ENCODE assay signal across 17 mouse cellular contexts in genomic region chr1:191410294-191411036, GRCm38 (mm10). TPM values are rescaled to one million over a fixed set of nuclear protein-coding genes. Genes with fewer than 3 reads are reported as not detected.
DNase-seq lines count a peak whose midpoint lies in the region; ATAC-seq and TF ChIP-seq lines count a peak whose summit lies in the region.
"Had no signal": no experiment of that assay in that cellular context is flagged by ENCODE, and none has a peak within 500 bp of the region (broad histone marks: within the 10 kb centered on the region; RNA-seq: fewer than 3 reads in every experiment).

No protein-coding gene starts in this region.

- no peaks in the 10 kb centered on the region for H3K79me2 ChIP-seq in heart, adult 2 months (replicated peaks; ENCODE audit: control insufficient read depth, insufficient read depth, low read length)

- H3K4me2 ChIP-seq in forebrain, embryonic 11.5 days (ENCODE audit: low read depth, low read length, severe bottlenecking): no peak overlapping the region
- no peak overlapping the region for H3K4me2 ChIP-seq in forebrain, embryonic 15.5 days (replicated peaks)
- 0 out of 2 replicates have a peak overlapping the region, but pooled peaks have one; percentile 13 for H3K4me2 ChIP-seq in heart, embryonic 15.5 days
- H3K4me2 ChIP-seq: hindbrain, embryonic 14.5 days; limb, embryonic 12.5 days; midbrain, embryonic 12.5 days had no signal

- H3K27ac ChIP-seq in forebrain, embryonic 11.5 days (ENCODE audit: low read depth, low read length): no peak overlapping the region
- no peak overlapping the region for H3K27ac ChIP-seq in forebrain, embryonic 15.5 days (replicated peaks)
- no peak overlapping the region for H3K27ac ChIP-seq in heart, embryonic 15.5 days
- no peak overlapping the region for H3K27ac ChIP-seq in heart, adult 2 months
- peak overlapping the region; percentile 56 for H3K27ac ChIP-seq in left cerebral cortex, adult 2 months
- 0 out of 2 replicates have a peak overlapping the region, but pooled peaks have one; percentile 17 for H3K27ac ChIP-seq in limb, embryonic 10.5 days
- H3K27ac ChIP-seq: hindbrain, embryonic 14.5 days; limb, embryonic 12.5 days; macrophage; midbrain, embryonic 12.5 days had no signal

- H3K9me3 ChIP-seq in forebrain, embryonic 11.5 days (ENCODE audit: control insufficient read depth, low read length): no peaks in the 10 kb centered on the region
- no peaks in the 10 kb centered on the region for H3K9me3 ChIP-seq in forebrain, embryonic 15.5 days
- H3K9me3 ChIP-seq in heart, embryonic 15.5 days (replicated peaks): no peaks in the 10 kb centered on the region
- H3K9me3 ChIP-seq in limb, embryonic 10.5 days (replicated peaks): no peaks in the 10 kb centered on the region
- H3K9me3 ChIP-seq: limb, embryonic 12.5 days; midbrain, embryonic 12.5 days had no signal

- no peak overlapping the region for H3K4me3 ChIP-seq in forebrain, embryonic 11.5 days (ENCODE audit: low read depth, low read length)
- no peak overlapping the region for H3K4me3 ChIP-seq in forebrain, embryonic 15.5 days
- H3K4me3 ChIP-seq in heart, embryonic 15.5 days: no peak overlapping the region
- H3K4me3 ChIP-seq in heart, adult 2 months: no peak overlapping the region
- 0 out of 2 replicates have a peak overlapping the region, but pooled peaks have one; percentile 4 for H3K4me3 ChIP-seq in left cerebral cortex, adult 2 months
- no peak overlapping the region for H3K4me3 ChIP-seq in limb, embryonic 10.5 days
- H3K4me3 ChIP-seq: limb, embryonic 12.5 days; midbrain, embryonic 12.5 days had no signal

- H3K4me1 ChIP-seq in forebrain, embryonic 11.5 days (replicated peaks; ENCODE audit: control insufficient read depth, insufficient read depth, low read length): no peaks in the 10 kb centered on the region
- no peaks in the 10 kb centered on the region for H3K4me1 ChIP-seq in forebrain, embryonic 15.5 days
- H3K4me1 ChIP-seq in heart, embryonic 15.5 days (replicated peaks): 0 out of 2 replicates have a peak, but pooled peaks cover 2% of the 10 kb centered on the region
- H3K4me1 ChIP-seq in heart, adult 2 months (ENCODE audit: control insufficient read depth, insufficient read depth, low read length): 0 out of 2 replicates have a peak, but pooled peaks cover 1% of the 10 kb centered on the region
- peaks cover 26% of the 10 kb centered on the region for H3K4me1 ChIP-seq in limb, embryonic 10.5 days
- H3K4me1 ChIP-seq: limb, embryonic 12.5 days; midbrain, embryonic 12.5 days had no signal

- H3K27me3 ChIP-seq in forebrain, embryonic 11.5 days (ENCODE audit: control insufficient read depth, insufficient read depth, low read length): no peaks in the 10 kb centered on the region
- H3K27me3 ChIP-seq in forebrain, embryonic 15.5 days: no peaks in the 10 kb centered on the region
- H3K27me3 ChIP-seq in heart, embryonic 15.5 days: no peaks in the 10 kb centered on the region
- H3K27me3 ChIP-seq in heart, adult 2 months (ENCODE audit: control insufficient read depth, insufficient read depth, low read length): no peaks in the 10 kb centered on the region
- H3K27me3 ChIP-seq in limb, embryonic 10.5 days (ENCODE audit: low read depth, poor library complexity, severe bottlenecking): no peaks in the 10 kb centered on the region
- H3K27me3 ChIP-seq: midbrain, embryonic 12.5 days had no signal

- H3K36me3 ChIP-seq in forebrain, embryonic 11.5 days (ENCODE audit: control insufficient read depth, insufficient read depth, low read length): no peaks in the 10 kb centered on the region
- no peaks in the 10 kb centered on the region for H3K36me3 ChIP-seq in forebrain, embryonic 15.5 days
- H3K36me3 ChIP-seq in heart, embryonic 15.5 days: no peaks in the 10 kb centered on the region
- H3K36me3 ChIP-seq in heart, adult 2 months (ENCODE audit: control insufficient read depth, insufficient read depth, low read length): no peaks in the 10 kb centered on the region
- no peaks in the 10 kb centered on the region for H3K36me3 ChIP-seq in limb, embryonic 10.5 days
- H3K36me3 ChIP-seq: limb, embryonic 12.5 days; midbrain, embryonic 12.5 days had no signal

- no peak for TF ChIP-seq EP300 in heart, adult 2 months (IDR thresholded peaks at IDR 0.05; ENCODE audit: insufficient read depth, low read depth, low read length)

- no peak for TF ChIP-seq CTCF in heart, adult 2 months (IDR thresholded peaks at IDR 0.05)
- no peak for TF ChIP-seq CTCF in left cerebral cortex, adult 2 months (IDR thresholded peaks at IDR 0.05)

- 67% methylated on average over 10 of the region's 10 CpGs for WGBS in forebrain, embryonic 11.5 days
- 53% methylated on average over 10 of the region's 10 CpGs for WGBS in forebrain, embryonic 15.5 days
- 56% methylated on average over 10 of the region's 10 CpGs for WGBS in heart, embryonic 15.5 days
- 62% methylated on average over 10 of the region's 10 CpGs for WGBS in heart, adult 2 months
- WGBS in limb, embryonic 10.5 days: 56% methylated on average over 10 of the region's 10 CpGs

- no peak for TF ChIP-seq POLR2A in heart, adult 2 months (IDR thresholded peaks at IDR 0.05; ENCODE audit: insufficient read depth, low read depth, low read length)

- no peak for ATAC-seq in forebrain, embryonic 11.5 days (replicated peaks; ENCODE audit: low FRiP score)
- no peak for ATAC-seq in forebrain, embryonic 15.5 days (replicated peaks)
- ATAC-seq in heart, embryonic 15.5 days (replicated peaks; ENCODE audit: insufficient number of reproducible peaks, insufficient read depth, low FRiP score, low read depth): no peak

- no peak overlapping the region for H3K9ac ChIP-seq in forebrain, embryonic 11.5 days (ENCODE audit: low read length)
- no peak overlapping the region for H3K9ac ChIP-seq in forebrain, embryonic 15.5 days (replicated peaks)
- no peak overlapping the region for H3K9ac ChIP-seq in heart, embryonic 15.5 days
- no peak overlapping the region for H3K9ac ChIP-seq in heart, adult 2 months (ENCODE audit: low read depth, low read length)
- H3K9ac ChIP-seq: hindbrain, embryonic 14.5 days; limb, embryonic 12.5 days; midbrain, embryonic 12.5 days had no signal

- peak; percentile 35 for DNase-seq in forebrain, embryonic 11.5 days (ENCODE audit: low spot score)
- DNase-seq in heart, adult 2 months: no peak
- DNase-seq in left cerebral cortex, adult 2 months (ENCODE audit: extremely low spot score in 1 of 2, low spot score in 2 of 2): no peak
- DNase-seq in left cerebral cortex, adult 18-20 months (ENCODE audit: low spot score in 2 of 2): no peak
- DNase-seq in limb, embryonic 10.5 days (ENCODE audit: low spot score): no peak
- no peak for DNase-seq in layer of hippocampus, adult 18-20 months (ENCODE audit: low spot score in 2 of 2)
- DNase-seq: adrenal gland, postnatal 25 days; cerebellum, adult 9-11 months; gastrocnemius, postnatal 36 days; layer of hippocampus, postnatal 36 days; thymus, postnatal 4 days had no signal

- intact Hi-C loops in heart, adult 2 months (cut with DNase I): no loop called here
- intact Hi-C loops in left cerebral cortex, adult 2 months (cut with DNase I): no loop called here

RNA-seq across cellular contexts. Expression of gene Ppp2r5a, which starts 7.4 kb away (rescaled TPM):
- 19.4 and 21.9 TPM in 2 replicates for polyA plus RNA-seq in forebrain, embryonic 11.5 days (2014; fragmentation: Nextera tagmentation; extraction: Ambion mirVana)
- polyA plus RNA-seq in forebrain, embryonic 15.5 days (2015; fragmentation: Nextera tagmentation; extraction: Ambion mirVana): 10.5 and 10.6 TPM in 2 replicates
- polyA plus RNA-seq in heart, embryonic 15.5 days (2015; fragmentation: Nextera tagmentation; extraction: Ambion mirVana): 31.1 and 36.4 TPM in 2 replicates
- 100 to 1,000 TPM; 105 to 110 TPM for total RNA-seq in heart, adult 2 months (2021)
- polyA plus RNA-seq in heart, adult 2 months (2012; rRNA removed): 53.7 and 79.2 TPM in 2 replicates
- 10 to 100 TPM; 91.8 to 94.5 TPM for total RNA-seq in left cerebral cortex, adult 2 months (2021)
- 10 to 100 TPM; 89.2 to 94.1 TPM for total RNA-seq in left cerebral cortex, adult 18-20 months (2021)
- 11.3 and 14.4 TPM in 2 replicates for polyA plus RNA-seq in limb, embryonic 10.5 days (2016; fragmentation: Nextera tagmentation; extraction: Ambion mirVana)
- 10 to 100 TPM; 74.6 to 79.3 TPM for total RNA-seq in layer of hippocampus, adult 18-20 months (2021)

Comparison
In these comparisons a context has a peak if more than half of its experiments do, and no peak if none do; other contexts are left out.
1. H3K27ac ChIP-seq: peak in left cerebral cortex, adult 2 months (single experiment) and limb, embryonic 10.5 days (single experiment); none in forebrain, embryonic 11.5 days (single experiment), forebrain, embryonic 15.5 days (single experiment), heart, embryonic 15.5 days (single experiment) and heart, adult 2 months (single experiment).